Mouse (Mus musculus): ENCODE data around the gene Ceacam19.

Ceacam19 gene

DNA sequence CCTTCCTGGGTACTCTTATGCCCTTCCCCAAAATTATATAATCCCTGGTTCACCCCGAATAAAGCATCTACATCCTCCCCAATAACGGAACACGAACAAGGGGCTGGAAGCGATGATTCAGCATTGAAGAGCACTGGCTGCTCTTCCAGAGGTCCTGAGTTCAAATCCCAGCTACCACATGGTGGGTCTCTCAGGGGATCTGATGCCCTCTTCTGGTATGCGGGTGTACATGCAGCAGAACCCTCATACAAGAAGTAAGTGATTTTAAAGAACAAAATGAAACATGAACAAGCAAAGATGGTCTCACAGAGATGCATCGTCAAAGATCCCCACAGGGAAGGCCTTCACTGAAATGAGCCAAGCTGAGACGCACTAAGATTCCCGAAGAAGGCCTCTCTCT, 7.0 kb downstream of the Ceacam19 start:
- no peak for DNase-seq (ENCODE audit: low spot score in 2 of 2)

GRCm38 (mm10) chr7:19876781-19877425, 10.9 kb downstream of the Ceacam19 start:
- no peak for DNase-seq (ENCODE audit: low spot score in 2 of 2)

GRCm38 (mm10) chr7:19875948-19876682, 11.7 kb downstream of the Ceacam19 start:
- no peak for DNase-seq (ENCODE audit: low spot score in 2 of 2)

DNA sequence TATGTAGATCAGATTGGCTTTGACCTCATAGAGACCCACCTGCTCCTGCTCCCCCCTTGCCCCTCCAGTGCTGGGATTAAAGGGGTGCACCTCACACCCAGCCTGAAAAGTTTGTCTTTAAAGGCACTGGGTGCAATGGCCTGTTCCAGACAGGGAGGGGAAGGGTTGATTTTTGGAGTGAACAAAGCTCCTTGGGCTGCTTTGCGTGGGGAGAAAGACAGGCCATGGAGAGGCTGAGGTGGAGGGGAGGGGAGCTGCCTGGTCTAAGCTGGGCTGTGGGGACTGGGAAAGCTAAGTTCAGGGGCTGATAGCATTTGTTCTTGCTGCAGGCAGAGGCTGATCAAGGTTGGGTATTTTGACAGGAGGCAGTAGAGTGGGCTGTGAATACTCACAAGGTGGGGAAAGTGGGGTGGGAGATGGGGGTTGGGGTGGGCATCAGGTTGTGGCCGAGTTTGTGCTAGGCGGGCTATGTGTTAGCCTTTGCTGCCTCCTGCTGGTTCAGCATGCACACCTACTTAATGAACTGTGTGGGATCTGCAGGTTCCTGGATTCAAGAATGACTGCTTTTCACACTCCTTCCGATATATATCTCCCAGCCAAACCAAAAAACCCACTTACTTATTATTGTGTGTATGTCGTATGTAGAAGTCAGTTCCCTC, 15.7 kb downstream of the Ceacam19 start:
- DNase-seq (ENCODE audit: low spot score in 2 of 2), result no peak

DNA sequence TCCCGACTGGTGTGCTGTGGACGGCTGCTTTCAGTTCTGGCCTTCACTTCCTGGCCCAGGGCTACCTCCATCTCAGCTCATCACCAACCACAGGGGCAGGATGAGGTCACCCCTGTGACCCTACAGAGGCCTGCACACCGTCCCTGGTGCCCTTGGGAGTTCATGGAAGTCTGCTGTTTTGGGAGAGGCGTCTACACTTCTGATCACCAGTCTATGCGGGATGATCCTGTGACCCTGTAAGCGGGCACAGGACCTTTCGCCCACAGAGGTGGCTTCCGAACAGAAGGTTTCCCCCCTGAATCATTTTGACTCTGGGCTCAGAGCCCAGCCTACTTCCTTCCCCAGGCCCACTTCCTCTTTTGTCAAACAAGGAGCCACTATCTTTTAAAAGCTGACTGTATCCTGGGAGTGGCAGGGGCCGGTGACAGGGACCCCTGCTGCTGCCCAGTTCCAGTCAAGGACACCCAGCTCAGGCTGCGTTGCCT, 16.6 kb downstream of the Ceacam19 start:
- no peak for DNase-seq (ENCODE audit: low spot score in 2 of 2)

DNA sequence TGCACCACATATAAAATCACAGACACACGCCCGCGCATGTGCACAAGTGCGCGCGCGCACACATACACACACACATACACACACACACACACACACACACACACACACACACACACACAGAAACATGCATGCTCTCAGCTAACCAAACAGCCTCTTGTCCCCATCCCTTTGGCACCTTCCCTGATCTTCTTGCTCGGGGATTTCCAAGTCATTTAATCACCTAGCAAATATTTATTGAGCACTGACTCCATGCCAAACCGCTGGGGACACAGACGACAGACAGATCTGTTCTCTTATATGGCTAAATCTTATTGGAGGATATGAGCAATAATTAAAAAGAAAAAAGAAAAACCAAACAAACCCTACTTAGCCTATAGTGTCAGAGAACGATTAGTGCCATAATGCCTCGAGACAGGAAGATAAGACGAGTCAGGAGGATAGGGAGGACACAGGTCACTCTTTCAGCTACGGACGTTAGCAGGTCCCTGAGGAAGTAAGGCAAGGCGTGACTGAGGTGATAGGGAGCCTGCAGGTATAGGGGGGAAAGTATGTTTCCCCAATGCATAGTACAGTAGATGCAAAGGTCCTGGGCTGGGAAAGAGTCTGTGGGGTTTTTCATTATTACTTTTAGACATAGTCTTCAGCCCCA, 19.9 kb downstream of the Ceacam19 start:
- no peak for DNase-seq (ENCODE audit: low spot score in 2 of 2)

GRCm38 (mm10) chr7:19866490-19866889, 21.3 kb downstream of the Ceacam19 start:
- DNase-seq (ENCODE audit: low spot score in 2 of 2), result no peak

DNA sequence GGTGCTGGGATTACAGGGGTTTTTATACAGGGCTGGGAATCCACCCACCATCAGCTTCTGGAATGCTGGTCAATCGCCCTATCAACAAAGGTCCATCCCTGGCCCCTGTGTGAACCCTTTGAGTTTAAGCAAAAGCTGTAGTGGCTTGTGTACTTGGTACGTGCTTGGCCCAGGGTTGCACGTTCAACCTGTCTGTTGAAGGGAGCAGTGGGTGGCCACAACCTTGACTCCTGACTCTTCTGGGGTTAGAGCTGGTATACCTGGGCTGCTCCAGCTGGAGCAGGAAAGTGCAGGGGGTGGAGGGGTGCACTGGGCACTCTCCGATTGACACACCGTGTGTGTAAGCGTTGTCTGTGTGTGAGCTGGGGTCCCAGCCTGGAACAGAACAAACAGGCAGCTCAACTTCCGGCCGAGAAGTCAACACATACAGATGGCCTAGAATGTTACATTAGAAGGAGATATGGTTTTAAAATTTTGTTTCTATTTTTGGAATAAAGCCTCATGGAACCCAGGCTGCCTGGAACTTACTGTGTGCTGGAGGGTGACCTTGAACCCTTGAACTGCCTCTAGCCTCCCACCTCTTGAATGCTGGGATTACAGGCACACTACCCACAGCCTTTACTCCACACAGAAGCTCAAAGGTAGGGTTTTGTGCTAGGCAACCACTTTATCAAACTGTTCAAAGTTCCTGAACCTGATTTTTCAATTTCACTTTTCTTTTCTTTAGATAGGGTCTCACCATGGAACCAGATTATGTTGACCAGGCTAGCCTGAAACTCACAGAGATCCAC, 22.3 kb downstream of the Ceacam19 start:
- no peak for DNase-seq (ENCODE audit: low spot score in 2 of 2)

GRCm38 (mm10) chr7:19864241-19864640, 23.5 kb downstream of the Ceacam19 start:
- no peak for DNase-seq (ENCODE audit: low spot score in 2 of 2)

GRCm38 (mm10) chr7:19861199-19861598, 26.6 kb downstream of the Ceacam19 start, which contains the start of gene Ceacam16:
Gene Ceacam16 (minus strand): TSS chr7:19861299.
- DNase-seq (ENCODE audit: low spot score in 2 of 2), result no peak

DNA sequence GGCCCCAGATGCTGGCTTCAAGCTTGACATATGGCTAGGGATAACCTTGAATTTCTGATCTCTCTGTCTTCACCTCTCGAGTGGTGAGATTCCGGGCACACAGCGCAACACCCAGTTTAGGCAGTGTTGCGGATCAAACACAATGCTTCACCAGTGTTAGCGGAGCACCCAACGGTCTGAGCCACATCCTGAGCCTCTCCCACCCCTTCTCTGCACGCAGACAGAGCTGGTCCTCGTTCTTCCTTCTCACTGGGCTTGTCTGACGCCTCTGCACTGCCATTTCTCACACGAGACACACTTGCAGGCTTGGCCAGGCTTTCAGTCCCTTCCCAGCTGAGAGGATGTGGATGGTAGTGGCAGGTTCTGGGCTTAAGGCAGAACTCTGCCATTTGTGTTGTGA, 28.0 kb downstream of the Ceacam19 start:
- no peak for DNase-seq (ENCODE audit: low spot score in 2 of 2)

DNA sequence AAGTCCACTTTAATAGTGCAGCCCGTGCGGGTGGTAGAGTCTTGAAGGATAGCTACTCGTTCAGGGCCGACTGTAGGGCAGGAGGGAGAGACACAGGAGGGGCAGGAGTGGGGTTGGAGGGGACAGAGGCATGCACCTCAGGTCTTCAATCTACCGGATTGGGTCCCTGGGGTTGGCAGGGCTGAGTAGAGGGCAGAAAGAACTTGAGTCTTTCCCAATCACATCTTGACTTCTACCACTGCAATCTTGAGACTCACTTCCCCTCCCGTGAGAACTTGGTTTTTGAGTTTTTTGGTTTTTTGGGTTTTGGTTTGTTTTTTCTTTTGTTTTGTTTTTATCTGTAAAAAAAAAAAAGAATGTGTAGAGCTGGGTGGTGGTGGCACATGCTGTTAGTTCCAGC, 31.5 kb downstream of the Ceacam19 start:
- no peak for DNase-seq (ENCODE audit: low spot score in 2 of 2)

DNA sequence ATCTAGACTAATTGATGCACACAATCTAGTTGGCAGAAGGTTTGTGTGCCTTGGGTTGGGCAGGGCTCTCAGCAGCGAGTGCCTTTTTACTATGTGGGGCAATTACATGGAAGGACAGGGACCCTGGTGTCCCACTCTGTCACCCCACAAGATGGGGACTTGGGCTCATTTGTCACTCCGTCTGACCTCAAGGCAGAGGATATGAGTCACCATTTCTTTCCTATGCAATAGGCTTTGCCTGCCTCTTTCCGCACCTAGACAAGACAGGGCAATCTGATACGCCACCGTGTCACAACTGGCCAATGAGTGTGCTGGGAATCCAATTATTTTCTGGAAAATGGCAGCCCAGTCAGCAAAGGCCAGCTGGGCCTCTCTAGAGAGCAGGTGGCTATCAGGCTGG, 32.1 kb downstream of the Ceacam19 start:
- no peak for DNase-seq (ENCODE audit: low spot score in 2 of 2)

- no peak for DNase-seq (ENCODE audit: low spot score in 2 of 2)
Observed at GRCm38 (mm10) chr7:19853526-19853925, 34.2 kb downstream of the Ceacam19 start.

DNA sequence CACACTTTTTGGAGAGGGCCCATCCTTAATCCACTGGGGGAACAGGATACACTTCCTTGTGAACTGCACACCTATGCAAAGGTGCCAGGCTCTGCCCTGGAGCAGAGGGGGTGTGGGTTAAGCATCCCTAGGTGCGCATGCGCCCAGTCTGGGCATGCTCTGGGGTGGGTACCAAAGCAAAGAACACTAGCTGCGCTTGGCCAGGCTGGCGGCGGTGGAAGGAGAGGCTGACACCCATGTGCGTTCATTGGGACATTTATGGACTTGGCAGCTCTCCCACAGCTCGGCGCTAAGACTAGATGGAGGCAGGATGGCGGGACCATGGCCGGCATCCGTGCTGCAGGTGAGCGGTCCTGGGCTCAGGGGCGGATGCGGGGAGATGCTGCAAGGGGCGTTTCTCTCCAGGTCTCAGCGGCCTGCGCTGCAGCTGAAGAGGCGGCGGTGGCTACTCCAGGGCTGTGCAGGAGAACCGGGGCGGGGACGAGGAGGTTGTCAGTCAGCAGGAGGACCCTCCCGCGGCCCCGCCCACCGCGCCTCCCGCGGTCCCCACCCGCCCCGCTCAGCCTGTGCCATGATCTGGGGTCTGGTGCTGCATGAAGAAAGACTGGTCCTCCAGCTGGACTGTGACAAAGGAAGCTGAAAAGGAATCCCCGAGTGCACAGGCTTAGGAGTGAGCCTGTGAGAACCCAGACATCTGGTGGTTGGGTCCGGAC, 35.8 kb downstream of the Ceacam19 start, which contains the start of gene Gm19345:
TSS of gene Gm19345 (plus strand) at position 146 of the 713 bp plus-strand sequence.
- DNase-seq (ENCODE audit: low spot score in 2 of 2), result no peak

GRCm38 (mm10) chr7:19844521-19845171, 43.1 kb downstream of the Ceacam19 start:
- DNase-seq (ENCODE audit: low spot score in 2 of 2), result no peak

- peak; percentile 65 to 76 for DNase-seq (ENCODE audit: low spot score in 2 of 2)
Observed at GRCm38 (mm10) chr7:19843561-19843960, 44.2 kb downstream of the Ceacam19 start.

- no peak for DNase-seq (ENCODE audit: low spot score in 2 of 2)
Observed at GRCm38 (mm10) chr7:19842885-19843504, 44.8 kb downstream of the Ceacam19 start.

DNA sequence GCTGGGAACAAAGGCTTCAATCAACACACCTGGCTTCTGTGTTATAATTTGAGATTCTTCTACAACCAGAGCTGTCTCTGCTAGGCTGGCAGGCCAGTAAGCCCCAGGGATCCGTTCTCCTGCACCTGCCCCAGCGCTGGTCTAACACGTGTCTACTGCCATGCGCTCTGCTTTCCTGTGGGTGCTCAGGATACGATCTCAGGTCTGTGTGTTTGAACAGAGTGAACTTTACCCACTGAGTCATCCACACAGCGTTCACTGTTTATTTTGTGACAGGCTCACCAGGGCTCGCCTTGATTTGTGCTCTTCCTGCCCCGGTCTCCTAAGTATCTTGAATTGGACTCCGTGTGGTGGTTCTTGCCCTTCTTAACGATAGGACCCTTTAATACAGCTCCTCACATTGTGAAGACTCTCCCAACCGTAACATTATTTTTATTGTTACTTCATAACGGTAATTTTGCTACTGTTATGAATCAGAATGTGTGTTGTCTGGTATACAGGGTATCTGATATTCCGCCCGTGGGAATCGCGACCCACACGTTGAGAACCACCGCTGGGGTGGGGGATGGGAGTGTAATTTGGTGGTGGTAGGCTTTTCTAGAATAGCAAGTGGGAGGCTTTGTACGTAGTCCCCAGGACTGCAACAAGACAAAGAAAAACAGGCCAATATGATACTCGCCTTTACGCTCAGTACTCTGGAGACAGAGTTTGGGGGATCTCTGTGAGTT, 45.9 kb downstream of the Ceacam19 start:
- no peak for DNase-seq (ENCODE audit: low spot score in 2 of 2)
